8 mouse cellular contexts compared by ENCODE assay signal in the genomic region with DNA sequence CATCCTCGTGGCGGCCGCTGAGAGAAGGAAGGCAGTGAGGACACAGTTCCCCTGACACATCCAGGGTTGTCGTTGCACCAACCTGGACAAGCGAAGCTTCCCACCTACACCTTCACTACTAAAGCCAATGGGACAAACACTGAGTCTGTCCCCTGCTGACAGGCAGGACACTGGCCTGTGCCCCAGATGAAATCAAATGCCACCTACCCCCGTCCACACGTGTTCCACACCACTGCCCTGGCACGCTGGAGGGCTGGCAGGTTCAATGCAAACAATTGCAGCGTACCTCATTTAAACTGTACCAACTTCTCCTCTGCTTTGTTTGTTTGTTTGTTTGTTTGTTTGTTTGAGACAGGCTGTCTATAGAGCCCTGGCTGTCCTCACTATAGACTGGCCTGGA. TPM values are rescaled to one million over a fixed set of nuclear protein-coding genes. Genes with fewer than 3 reads are reported as not detected.
DNase-seq lines count a peak whose midpoint lies in the region; ATAC-seq and TF ChIP-seq lines count a peak whose summit lies in the region.

No protein-coding gene starts in this region.

- no peak for TF ChIP-seq CTCF in lung, adult 2 months (IDR thresholded peaks at IDR 0.05; ENCODE audit: insufficient read depth, low read length)
- TF ChIP-seq CTCF in olfactory bulb, adult 2 months (IDR thresholded peaks at IDR 0.05; ENCODE audit: insufficient read depth, low read depth, low read length) = no peak

- no peaks in the 10 kb centered on the region for H3K9me3 ChIP-seq in forebrain, embryonic 11.5 days (ENCODE audit: control insufficient read depth, low read length)
- no peaks in the 10 kb centered on the region for H3K9me3 ChIP-seq in limb, embryonic 11.5 days (ENCODE audit: control insufficient read depth, low read length)

- no peak overlapping the region for H3K27ac ChIP-seq in forebrain, embryonic 11.5 days (ENCODE audit: low read depth, low read length)
- no peak overlapping the region for H3K27ac ChIP-seq in limb, embryonic 11.5 days (replicated peaks; ENCODE audit: low read depth, low read length)
- H3K27ac ChIP-seq in olfactory bulb, adult 2 months (ENCODE audit: insufficient read depth, low read depth, low read length) = peak overlapping the region; percentile 11

- peaks cover 33% of the 10 kb centered on the region for H3K4me1 ChIP-seq in lung, adult 2 months (ENCODE audit: control insufficient read depth, insufficient read depth, low read length)
- peaks cover 40% of the 10 kb centered on the region for H3K4me1 ChIP-seq in forebrain, embryonic 11.5 days (replicated peaks; ENCODE audit: control insufficient read depth, insufficient read depth, low read length)
- H3K4me1 ChIP-seq in limb, embryonic 11.5 days (ENCODE audit: control insufficient read depth, insufficient read depth, low read length) = peaks cover 52% of the 10 kb centered on the region
- peaks cover 52% of the 10 kb centered on the region for H3K4me1 ChIP-seq in olfactory bulb, adult 2 months (ENCODE audit: control insufficient read depth, insufficient read depth, low read length)

- no peak for TF ChIP-seq POLR2A in lung, adult 2 months (IDR thresholded peaks at IDR 0.05; ENCODE audit: borderline replicate concordance, extremely low read depth, low read depth, low read length)
- TF ChIP-seq POLR2A in olfactory bulb, adult 2 months (IDR thresholded peaks at IDR 0.05; ENCODE audit: insufficient read depth, low read depth, low read length) = no peak

- ATAC-seq in forebrain, embryonic 11.5 days (replicated peaks; ENCODE audit: low FRiP score) = no peak
- no peak for ATAC-seq in limb, embryonic 11.5 days (ENCODE audit: insufficient number of reproducible peaks, low FRiP score, low TSS enrichment, low read depth)
- ATAC-seq in megakaryocyte-erythroid progenitor cell, adult 5-6 weeks (replicated peaks; ENCODE audit: low FRiP score, low TSS enrichment, poor library complexity, severe bottlenecking) = no peak

- peak overlapping the region; percentile 77 for H3K4me2 ChIP-seq in forebrain, embryonic 11.5 days (ENCODE audit: low read depth, low read length, severe bottlenecking)
- peak overlapping the region; percentile 54 for H3K4me2 ChIP-seq in limb, embryonic 11.5 days (ENCODE audit: low read depth, severe bottlenecking)

- no peaks in the 10 kb centered on the region for H3K27me3 ChIP-seq in forebrain, embryonic 11.5 days (ENCODE audit: control insufficient read depth, insufficient read depth, low read length)
- H3K27me3 ChIP-seq in limb, embryonic 11.5 days (ENCODE audit: control insufficient read depth, insufficient read depth, low read length) = no peaks in the 10 kb centered on the region

- H3K36me3 ChIP-seq in forebrain, embryonic 11.5 days (ENCODE audit: control insufficient read depth, insufficient read depth, low read length) = no peaks in the 10 kb centered on the region
- no peaks in the 10 kb centered on the region for H3K36me3 ChIP-seq in limb, embryonic 11.5 days (ENCODE audit: control insufficient read depth, insufficient read depth, low read length)

- no peak for DNase-seq in lung, adult 2 months
- no peak for DNase-seq in lung, postnatal 14 days
- DNase-seq in forebrain, embryonic 11.5 days (ENCODE audit: low spot score) = no peak
- DNase-seq in limb, embryonic 11.5 days (ENCODE audit: low spot score) = no peak
- DNase-seq in adrenal gland, postnatal 36 days = no peak
- no peak for DNase-seq in layer of hippocampus, postnatal 25 days (ENCODE audit: extremely low spot score in 1 of 2, low spot score in 1 of 2)

- H3K4me3 ChIP-seq in lung, adult 2 months (replicated peaks; ENCODE audit: extremely low read depth, low read depth, low read length) = peak overlapping the region; percentile 59
- H3K4me3 ChIP-seq in forebrain, embryonic 11.5 days (ENCODE audit: low read depth, low read length) = peak overlapping the region; percentile 61; the same call in 1 of the 2 replicates
- peak overlapping the region; percentile 58 for H3K4me3 ChIP-seq in limb, embryonic 11.5 days (ENCODE audit: low read depth, low read length)
- H3K4me3 ChIP-seq in olfactory bulb, adult 2 months (ENCODE audit: insufficient read depth, low read depth, low read length) = peak overlapping the region; percentile 27

- peak overlapping the region; percentile 7; the same call in 1 of the 2 replicates for H3K9ac ChIP-seq in forebrain, embryonic 11.5 days (ENCODE audit: low read length)
- H3K9ac ChIP-seq in limb, embryonic 11.5 days (ENCODE audit: low read length) = no peak overlapping the region

- WGBS in lung, adult 2 months = 35% methylated on average over 9 of the region's 9 CpGs
- 89% methylated on average over 9 of the region's 9 CpGs for WGBS in forebrain, embryonic 11.5 days
- 80% methylated on average over 9 of the region's 9 CpGs for WGBS in limb, embryonic 11.5 days
- WGBS in olfactory bulb, adult 2 months = 57% methylated on average over 9 of the region's 9 CpGs

RNA-seq across cellular contexts. Expression of a gene that starts 50.8 kb away (rescaled TPM):
- 80.8 and 81.7 TPM in 2 replicates for polyA plus RNA-seq in lung, adult 2 months (2012; rRNA removed)
- polyA plus RNA-seq in forebrain, embryonic 11.5 days (2014; fragmentation: Nextera tagmentation; extraction: Ambion mirVana) = 72.0 and 73.1 TPM in 2 replicates
- polyA plus RNA-seq in limb, embryonic 11.5 days (2014; fragmentation: Nextera tagmentation; extraction: Ambion mirVana) = 98.4 and 101 TPM in 2 replicates
- not detected in 2 replicates for polyA plus RNA-seq in olfactory bulb, adult 2 months (2012; ENCODE audit: insufficient read depth, insufficient read length, low replicate concordance, missing spikeins)
- total RNA-seq in adrenal gland, postnatal 36 days (2021) = 10 to 100 TPM; 54.7 to 57.4 TPM
- 19.1 and 28.6 TPM in 2 replicates for total RNA-seq in megakaryocyte-erythroid progenitor cell, adult 5-6 weeks (2014; fragmentation: Nextera tagmentation)
- total RNA-seq in megakaryocyte-erythroid progenitor cell, adult 5-6 weeks (2017) = 22.2 and 25.9 TPM in 2 replicates
- 10 to 100 TPM; 43.2 to 48.7 TPM for total RNA-seq in layer of hippocampus, postnatal 25 days (2021)
